Mouse (Mus musculus): ENCODE measurements at regions not wholly inside any gene's neighbourhood (a gene's known extent, or its start where the extent isn't known, plus 50 kb on each side); places are given as distances from the start of the nearest gene placed in this dataset.

- TF ChIP-seq CTCF (IDR thresholded peaks at IDR 0.05; ENCODE audit: low read depth), result no peak
- no peak for TF ChIP-seq EP300 (IDR thresholded peaks at IDR 0.05; ENCODE audit: low read depth)
These were observed 94.7 kb upstream of the Slc13a1 start for GRCm38 (mm10) chr6:24262578-24262977.
